Mouse (Mus musculus) lung, postnatal 36 days (tissue): ENCODE results near the gene Slc44a5.

Experiments used
- DNase-seq: peaks from one replicate; pipeline ENCODE4 v3.0.0; 2022; ENCODE audit warnings: mixed read lengths

Slc44a5 gene

GRCm38 (mm10) chr3:154174031-154174430 is 200.8 kb downstream of the Slc44a5 start:
- no peak for DNase-seq

- no peak for DNase-seq
These were observed 201.5 kb downstream of the Slc44a5 start for GRCm38 (mm10) chr3:154174766-154175165.

- DNase-seq = peak; percentile 2
These were observed 204.5 kb downstream of the Slc44a5 start for GRCm38 (mm10) chr3:154177665-154178305.

GRCm38 (mm10) chr3:154179423-154179920 is 206.2 kb downstream of the Slc44a5 start:
- DNase-seq = no peak

GRCm38 (mm10) chr3:154182987-154183386 is 209.8 kb downstream of the Slc44a5 start:
- DNase-seq = peak; percentile 19

- no peak for DNase-seq
These were observed 210.7 kb downstream of the Slc44a5 start for GRCm38 (mm10) chr3:154183957-154184356.

- DNase-seq = no peak
These were observed 215.4 kb downstream of the Slc44a5 start for GRCm38 (mm10) chr3:154188668-154189067.

- no peak for DNase-seq
These were observed 219.2 kb downstream of the Slc44a5 start for GRCm38 (mm10) chr3:154192328-154193030.

- no peak for DNase-seq
These were observed 220.1 kb downstream of the Slc44a5 start for GRCm38 (mm10) chr3:154193189-154193840.

- no peak for DNase-seq
These were observed 227.2 kb downstream of the Slc44a5 start for GRCm38 (mm10) chr3:154200422-154200828.

GRCm38 (mm10) chr3:154201796-154202195 is 228.6 kb downstream of the Slc44a5 start:
- no peak for DNase-seq

GRCm38 (mm10) chr3:154202383-154202782 is 229.1 kb downstream of the Slc44a5 start:
- DNase-seq = no peak

GRCm38 (mm10) chr3:154208479-154208878 is 235.2 kb downstream of the Slc44a5 start:
- DNase-seq = no peak

GRCm38 (mm10) chr3:154209201-154209754 is 236.0 kb downstream of the Slc44a5 start:
- DNase-seq = no peak

- DNase-seq = no peak
These were observed 236.7 kb downstream of the Slc44a5 start for GRCm38 (mm10) chr3:154209776-154210430.

- no peak for DNase-seq
These were observed 237.3 kb downstream of the Slc44a5 start for GRCm38 (mm10) chr3:154210431-154211055.

- DNase-seq = no peak
These were observed 239.3 kb downstream of the Slc44a5 start for GRCm38 (mm10) chr3:154212551-154212950.

GRCm38 (mm10) chr3:154215309-154215708 is 242.1 kb downstream of the Slc44a5 start:
- no peak for DNase-seq

GRCm38 (mm10) chr3:154215779-154216178 is 242.5 kb downstream of the Slc44a5 start:
- DNase-seq = no peak

- DNase-seq = no peak
These were observed 248.9 kb downstream of the Slc44a5 start for GRCm38 (mm10) chr3:154222141-154222591.

- no peak for DNase-seq
These were observed 249.5 kb downstream of the Slc44a5 start for GRCm38 (mm10) chr3:154222688-154223087.

GRCm38 (mm10) chr3:154226100-154226752 is 253.0 kb downstream of the Slc44a5 start:
- peak; percentile 51 for DNase-seq
